Mouse (Mus musculus) heart, postnatal 0 days (tissue): Measurements from ENCODE around the gene Armc6.

Experiments
- CTCF ChIP-seq: IDR thresholded peaks from 2 replicates; pipeline ENCODE4 v1.5.1; 2016; ENCODE audit warnings: antibody characterized with exemption, control low read depth, low read depth
- EP300 ChIP-seq: IDR thresholded peaks from 2 replicates; pipeline ENCODE4 v1.6.1; 2016; ENCODE audit warnings: antibody characterized with exemption, low read depth

DNA sequence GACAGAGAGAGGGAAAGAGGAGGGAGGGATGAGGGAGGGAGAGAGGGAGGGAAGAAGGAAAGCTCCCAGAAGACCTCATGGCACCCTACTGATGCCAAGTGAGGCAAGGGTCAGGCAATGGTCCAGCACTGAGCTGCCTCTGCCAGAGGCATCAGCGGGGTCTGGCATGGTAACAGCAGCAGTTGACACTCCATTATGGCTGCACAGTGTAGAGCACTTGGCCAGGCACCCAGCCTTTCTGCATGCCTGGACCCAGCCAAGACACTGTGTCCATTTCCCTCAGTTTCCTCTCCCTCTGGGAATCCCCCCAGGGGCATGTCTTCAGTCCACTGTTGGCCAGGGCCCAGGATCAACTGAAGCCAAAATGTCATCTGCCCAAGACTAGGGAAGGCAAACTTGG lies 17.7 kb downstream of the Armc6 start:
- TF ChIP-seq EP300 (peak; percentile 89), CTCF (no peak)
